Mouse (Mus musculus) MEL (cell line): ENCODE data around the gene Alox5ap. TPM values are rescaled to one million over a fixed set of nuclear protein-coding genes. Genes with fewer than 3 reads are reported as not detected.

Experiments
- DNase-seq: peaks from one replicate; pipeline ENCODE4 v3.0.0; 2011; ENCODE audit warnings: low read depth, low spot score
- H3K27ac ChIP-seq: 2 replicates; pipeline ENCODE4 v1.5.1; 2012; ENCODE audit warnings: low read depth, mild to moderate bottlenecking, control low read depth, low read length, moderate library complexity; ENCODE audit not compliant: control insufficient read depth
- H3K27me3 ChIP-seq, 2 experiments: fragments of 150-350 bp in 1 of 2; sonication (generic) in 1 of 2; 2 replicates each; pipeline ENCODE4 v1.6.1; 2012; ENCODE audit warnings: low read length in 2 of 2, mild to moderate bottlenecking in 2 of 2, improper control_type of control experiment in 1 of 2, moderate library complexity in 1 of 2; ENCODE audit not compliant: insufficient read depth in 2 of 2, control insufficient read depth in 1 of 2
- H3K36me3 ChIP-seq, 2 experiments: 2 replicates each; pipeline ENCODE4 v1.6.1; 2012 to 2014; ENCODE audit warnings: low read length in 2 of 2, improper control_type of control experiment in 1 of 2, inconsistent platforms in 1 of 2, mild to moderate bottlenecking in 1 of 2; ENCODE audit not compliant: insufficient read depth in 2 of 2, control insufficient read depth in 1 of 2
- H3K4me1 ChIP-seq, 2 experiments: fragments of 150-350 bp in 1 of 2; sonication (generic) in 1 of 2; 2 replicates each; pipeline ENCODE4 v1.6.1; 2012; ENCODE audit warnings: low read length in 2 of 2, improper control_type of control experiment in 1 of 2, mild to moderate bottlenecking in 1 of 2; ENCODE audit not compliant: insufficient read depth in 2 of 2, control insufficient read depth in 1 of 2
- H3K4me3 ChIP-seq, 2 experiments: fragments of 150-350 bp in 1 of 2; sonication (generic) in 1 of 2; 2 replicates each; pipeline ENCODE4 v1.5.1; 2012; ENCODE audit warnings: low read depth in 2 of 2, low read length in 2 of 2, mild to moderate bottlenecking in 2 of 2, moderate library complexity in 2 of 2, control low read depth in 1 of 2, improper control_type of control experiment in 1 of 2; ENCODE audit not compliant: control insufficient read depth in 1 of 2, insufficient read depth in 1 of 2
- H3K79me2 ChIP-seq: 2 replicates; pipeline ENCODE4 v1.6.1; 2012; ENCODE audit warnings: mild to moderate bottlenecking, low read length, moderate library complexity; ENCODE audit not compliant: control insufficient read depth, poor library complexity, insufficient read depth
- H3K9ac ChIP-seq: 2 replicates; pipeline ENCODE4 v1.6.1; 2012; ENCODE audit warnings: low read depth, mild to moderate bottlenecking, control low read depth, low read length, moderate library complexity; ENCODE audit not compliant: control insufficient read depth, poor library complexity, severe bottlenecking
- H3K9me3 ChIP-seq: fragments of 150-350 bp; sonication (generic); replicated peaks from 2 replicates; pipeline ENCODE4 v1.6.1; 2012; ENCODE audit warnings: mild to moderate bottlenecking, low read length, improper control_type of control experiment, moderate library complexity; ENCODE audit not compliant: insufficient read depth
- CHD1 ChIP-seq: IDR thresholded peaks from 2 replicates; pipeline ENCODE4 v1.6.1; 2012; ENCODE audit warnings: low read depth, mild to moderate bottlenecking, inconsistent platforms, low read length, improper control_type of control experiment
- E2F4 ChIP-seq: IDR thresholded peaks from 2 replicates; pipeline ENCODE4 v1.6.1; 2011; ENCODE audit warnings: low read depth, low read length, improper control_type of control experiment, borderline replicate concordance
- EP300 ChIP-seq, 2 experiments: IDR thresholded peaks; 2 replicates each; pipeline ENCODE4 v1.6.1; 2011; ENCODE audit warnings: improper control_type of control experiment in 2 of 2, low read length in 2 of 2, low read depth in 1 of 2, mild to moderate bottlenecking in 1 of 2
- ETS1 ChIP-seq: IDR thresholded peaks from 2 replicates; pipeline ENCODE4 v1.6.1; 2012; ENCODE audit warnings: low read depth, mild to moderate bottlenecking, inconsistent platforms, low read length, improper control_type of control experiment, moderate library complexity
- GABPA ChIP-seq: IDR thresholded peaks from 2 replicates; pipeline ENCODE4 v1.6.1; 2012; ENCODE audit warnings: low read depth, mild to moderate bottlenecking, inconsistent platforms, low read length, improper control_type of control experiment, moderate library complexity
- HCFC1 ChIP-seq: IDR thresholded peaks from 2 replicates; pipeline ENCODE4 v1.6.1; 2012; ENCODE audit warnings: low read depth, mild to moderate bottlenecking, inconsistent platforms, low read length, improper control_type of control experiment, moderate library complexity
- JUND ChIP-seq: IDR thresholded peaks from 2 replicates; pipeline ENCODE4 v1.6.1; 2011; ENCODE audit warnings: low read depth, mild to moderate bottlenecking, improper control_type of control experiment, low read length
- MAFK ChIP-seq: IDR thresholded peaks from 2 replicates; pipeline ENCODE4 v1.6.1; 2011; ENCODE audit warnings: low read depth, mild to moderate bottlenecking, low read length, improper control_type of control experiment, borderline replicate concordance
- MAX ChIP-seq: IDR thresholded peaks from 2 replicates; pipeline ENCODE4 v1.6.1; 2011; ENCODE audit warnings: low read length, improper control_type of control experiment
- MAZ ChIP-seq: IDR thresholded peaks from 2 replicates; pipeline ENCODE4 v1.6.1; 2012; ENCODE audit warnings: low read depth, mild to moderate bottlenecking, inconsistent platforms, low read length, improper control_type of control experiment
- MEF2A ChIP-seq: IDR thresholded peaks from 2 replicates; pipeline ENCODE4 v1.6.1; 2014; ENCODE audit warnings: low read depth, mild to moderate bottlenecking, inconsistent platforms, low read length, improper control_type of control experiment; ENCODE audit not compliant: poor library complexity, insufficient replicate concordance, severe bottlenecking; ENCODE audit errors: extremely low read depth
- MXI1 ChIP-seq: IDR thresholded peaks from 2 replicates; pipeline ENCODE4 v1.6.1; 2011; ENCODE audit warnings: mild to moderate bottlenecking, low read depth, low read length, improper control_type of control experiment
- MYB ChIP-seq: IDR thresholded peaks from 2 replicates; pipeline ENCODE4 v1.6.1; 2011; ENCODE audit warnings: mild to moderate bottlenecking, low read depth, low read length, improper control_type of control experiment
- NRF1 ChIP-seq: IDR thresholded peaks from 2 replicates; pipeline ENCODE4 v1.6.1; 2014; ENCODE audit warnings: low read depth, mild to moderate bottlenecking, inconsistent platforms, low read length, improper control_type of control experiment, moderate library complexity; ENCODE audit not compliant: poor library complexity, insufficient read depth, severe bottlenecking
- POLR2AphosphoS5 ChIP-seq: IDR thresholded peaks from 2 replicates; pipeline ENCODE4 v1.6.1; 2012; ENCODE audit warnings: low read depth, borderline replicate concordance, mild to moderate bottlenecking, inconsistent platforms, low read length, moderate library complexity, mixed read lengths
- RAD21 ChIP-seq: IDR thresholded peaks from 2 replicates; pipeline ENCODE4 v1.6.1; 2011; ENCODE audit warnings: mild to moderate bottlenecking, low read depth, low read length, improper control_type of control experiment
- SIN3A ChIP-seq: IDR thresholded peaks from 2 replicates; pipeline ENCODE4 v1.6.1; 2012; ENCODE audit warnings: low read length, improper control_type of control experiment, inconsistent platforms
- TCF12 ChIP-seq: IDR thresholded peaks from 2 replicates; pipeline ENCODE4 v1.6.1; 2014; ENCODE audit warnings: low read depth, mild to moderate bottlenecking, inconsistent platforms, low read length, improper control_type of control experiment, moderate library complexity
- UBTF ChIP-seq: IDR thresholded peaks from 2 replicates; pipeline ENCODE4 v1.6.1; 2012; ENCODE audit warnings: low read depth, mild to moderate bottlenecking, inconsistent platforms, low read length, improper control_type of control experiment, moderate library complexity, borderline replicate concordance; ENCODE audit not compliant: insufficient read depth
- USF1 ChIP-seq: IDR thresholded peaks from 2 replicates; pipeline ENCODE4 v1.6.1; 2014; ENCODE audit warnings: low read depth, mild to moderate bottlenecking, inconsistent platforms, low read length, improper control_type of control experiment, moderate library complexity
- ZC3H11A ChIP-seq: IDR thresholded peaks from 2 replicates; pipeline ENCODE4 v1.6.1; 2012; ENCODE audit warnings: low read depth, mild to moderate bottlenecking, inconsistent platforms, low read length, improper control_type of control experiment
- polyA plus RNA-seq, 2 experiments: library from polyadenylated mRNA; stranded (reverse) in 1 of 2; unstranded in 1 of 2; fragments of >175 nt in 1 of 2; fragments of >200 nt in 1 of 2; gene quantifications; 2 replicates each; pipeline versions ENCODE4 v1.2.1 to v1.2.4; 2012; ENCODE audit warnings: low replicate concordance in 2 of 2, low read depth in 1 of 2; ENCODE audit not compliant: insufficient read length in 2 of 2, insufficient read depth in 1 of 2, missing spikeins in 1 of 2
- total RNA-seq: library from RNA; depleted of rRNA; stranded (reverse); fragments of 300-350 nt; gene quantifications from 2 replicates; pipeline ENCODE4 v1.2.3, GENCODE M21; 2012

The Alox5ap gene
- total and polyA plus RNA-seq, 3 experiments, result 56.4 to 157 TPM; not detected in 1

DNA sequence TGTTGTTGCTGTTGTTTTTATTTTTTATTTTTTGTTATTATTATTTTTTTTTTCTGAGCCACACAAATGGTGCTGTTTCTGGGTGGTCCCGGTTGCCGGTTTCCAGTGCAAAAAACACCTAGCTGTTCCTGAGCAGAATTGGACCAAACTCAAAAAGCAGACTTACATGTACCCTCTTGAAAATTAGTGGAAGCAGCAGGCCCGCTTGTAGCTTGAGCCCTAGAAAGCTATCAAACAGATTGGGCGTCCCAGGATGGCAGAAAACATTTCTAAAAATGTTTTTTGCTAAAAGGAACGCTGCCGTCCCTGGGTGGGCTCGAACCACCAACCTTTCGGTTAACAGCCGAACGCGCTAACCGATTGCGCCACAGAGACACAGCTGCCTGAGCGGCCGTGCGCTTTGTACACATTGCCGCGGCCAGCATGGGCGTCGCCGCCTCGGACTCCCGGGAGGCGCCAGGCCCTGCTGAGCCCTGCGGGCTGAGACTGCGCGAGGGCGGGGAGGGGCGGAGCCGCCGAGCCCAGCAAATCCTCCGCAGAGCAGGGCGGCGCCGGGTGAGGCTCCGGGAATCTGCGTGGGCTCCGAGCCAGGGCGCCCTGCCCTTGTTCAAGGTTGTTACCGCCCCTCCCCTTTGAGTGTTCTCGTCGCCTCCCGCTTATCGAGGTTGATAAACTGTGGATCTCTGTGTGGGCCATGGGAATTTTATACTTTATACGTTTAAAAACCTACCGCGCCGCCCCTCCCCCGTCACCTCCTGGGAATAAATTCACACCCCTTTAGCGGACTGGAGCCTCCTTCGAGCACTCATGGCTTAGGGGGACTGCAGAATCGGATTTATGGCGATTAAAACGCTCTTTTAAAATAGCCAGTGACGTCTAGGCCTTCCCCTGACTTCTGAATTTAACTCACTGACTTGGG lies 35.6 kb upstream of the Alox5ap start (continued):
- TF ChIP-seq JUND (no peak), GABPA (no peak), RAD21 (no peak), CHD1 (no peak), SIN3A (peak; percentile 84), MAX (no peak; the same call in 1 of the 2 replicates), ZC3H11A (no peak), ETS1 (peak; percentile 77), NRF1 (peak; percentile 89), MEF2A (no peak), E2F4 (peak; percentile 83; the same call in 1 of the 2 replicates), HCFC1 (peak; percentile 67)

DNA sequence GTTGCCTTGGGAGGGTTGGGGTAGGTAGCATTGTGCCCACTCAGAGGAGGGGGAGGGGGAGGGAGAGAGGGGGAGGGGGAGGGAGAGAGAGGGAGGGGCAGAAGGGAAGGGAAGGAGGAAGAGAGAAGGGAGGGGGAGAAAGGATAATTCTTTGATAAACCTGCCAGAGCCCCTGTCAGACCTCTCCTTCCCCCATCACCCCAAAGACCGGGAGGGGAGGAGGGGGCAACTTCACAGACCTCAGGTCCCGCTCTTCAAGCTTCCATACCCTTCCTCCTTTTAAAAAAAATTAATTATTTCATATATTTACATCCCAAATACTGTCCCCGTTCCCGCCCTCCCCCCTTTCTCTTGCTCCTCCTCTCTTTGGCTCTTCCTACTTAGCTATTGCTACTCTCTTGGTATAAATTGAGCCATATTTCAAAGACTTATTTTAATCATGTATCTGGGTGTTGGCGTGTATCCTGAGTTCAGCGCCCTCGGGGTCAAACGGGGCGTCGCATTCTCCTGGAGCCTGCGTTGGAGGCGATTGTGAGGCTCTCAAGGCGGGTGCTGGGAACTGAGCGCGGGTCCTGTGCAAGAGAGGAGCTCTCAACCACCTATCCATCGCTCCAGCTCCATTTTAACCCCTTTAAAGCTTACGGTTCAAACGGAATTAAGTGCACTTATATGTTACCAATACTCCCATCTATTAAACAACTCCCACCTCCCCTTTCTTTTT lies 34.8 kb upstream of the Alox5ap start:
- no peaks in the 10 kb centered on the region for H3K9me3 ChIP-seq
- no peak for TF ChIP-seq POLR2AphosphoS5
- peak overlapping the region; percentile 78 for H3K9ac ChIP-seq
- H3K4me1 ChIP-seq, result peaks cover 2 to 10% of the 10 kb centered on the region in 2 experiments; a peak in 3 of 4 replicates
- H3K27ac ChIP-seq, result peak overlapping the region; percentile 94
- H3K27me3 ChIP-seq, result no peaks in the 10 kb centered on the region
- peak overlapping the region; percentile 70 to 77 for H3K4me3 ChIP-seq
- H3K36me3 ChIP-seq, result peaks cover 0 to 11% of the 10 kb centered on the region in 2 experiments; a peak in 2 of 4 replicates
- peak; percentile 49 for DNase-seq
- H3K79me2 ChIP-seq, result no peaks in the 10 kb centered on the region; the same call in 1 of the 2 replicates

DNA sequence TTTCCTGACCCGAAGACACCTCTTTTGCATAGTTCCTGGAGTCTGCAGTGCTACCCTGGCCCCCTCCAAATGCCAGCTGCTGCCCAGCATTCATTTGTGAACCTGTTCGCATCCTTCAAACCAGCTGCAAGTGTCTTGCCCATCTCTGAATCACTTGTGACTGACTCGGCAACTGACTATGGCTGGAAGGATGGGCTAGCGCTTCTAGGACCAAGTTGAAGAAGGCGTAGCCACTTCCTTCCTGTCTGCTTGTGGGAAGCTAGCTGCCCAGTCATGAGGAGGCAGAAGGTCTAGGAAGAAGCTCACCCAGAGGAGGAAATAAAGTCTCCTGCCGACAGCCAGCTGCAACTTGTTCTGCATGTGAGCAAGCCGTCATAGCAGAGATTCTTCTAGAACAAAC lies 29.6 kb upstream of the Alox5ap start:
- TF ChIP-seq USF1 (no peak), MAX (no peak), TCF12 (no peak), JUND (no peak), EP300 (IDR thresholded peaks at IDR 0.05; ENCODE audit: low read depth in 1 of 2, low read length in 2 of 2) (no peak), ZC3H11A (no peak; the same call in 1 of the 2 replicates), UBTF (no peak), MAZ (no peak), MEF2A (no peak), MYB (no peak), NRF1 (no peak), MAFK (no peak), MXI1 (no peak)
- Histone ChIP-seq H3K9me3 (no peaks in the 10 kb centered on the region), H3K27me3 (no peaks in the 10 kb centered on the region), H3K4me3 (no peak overlapping the region), H3K36me3 (peaks cover 0 to under 1% of the 10 kb centered on the region in 2 experiments; a peak in 2 of 4 replicates), H3K27ac (no peak overlapping the region), H3K79me2 (no peaks in the 10 kb centered on the region), H3K4me1 (peaks cover under 1 to 16% of the 10 kb centered on the region in 2 experiments; a peak in 3 of 4 replicates), H3K9ac (no peak overlapping the region)
- DNase-seq, result no peak
